Mouse (Mus musculus) ES-Bruce4 (cell line): Measurements from ENCODE around the gene Ltbp3.

Source experiments
- CTCF ChIP-seq: IDR thresholded peaks from one replicate; pipeline ENCODE4 v1.8.1; 2011; ENCODE audit warnings: low read depth, low read length
- EP300 ChIP-seq: IDR thresholded peaks from 2 replicates; pipeline ENCODE4 v1.6.1; 2011; ENCODE audit warnings: low read depth, low read length; ENCODE audit not compliant: insufficient read depth
- POLR2A ChIP-seq: IDR thresholded peaks from one replicate; pipeline ENCODE4 v1.8.1; 2011; ENCODE audit warnings: low read length; ENCODE audit not compliant: insufficient read depth

DNA sequence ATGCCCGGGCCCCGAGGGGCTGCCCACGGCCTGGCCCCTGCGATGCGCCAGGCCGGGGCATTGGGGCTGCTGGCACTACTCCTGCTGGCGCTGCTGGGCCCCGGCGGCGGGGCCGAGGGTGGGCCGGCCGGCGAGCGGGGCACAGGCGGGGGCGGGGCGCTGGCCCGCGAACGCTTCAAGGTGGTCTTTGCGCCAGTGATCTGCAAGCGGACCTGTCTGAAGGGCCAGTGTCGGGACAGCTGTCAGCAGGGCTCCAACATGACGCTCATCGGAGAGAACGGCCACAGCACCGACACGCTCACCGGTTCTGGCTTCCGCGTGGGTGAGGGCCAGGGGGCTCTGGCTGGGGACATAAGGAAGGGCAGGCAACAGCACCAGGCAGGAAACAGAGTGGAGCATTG is 1.5 kb downstream of the Ltbp3 start:
- TF ChIP-seq EP300: no peak
- TF ChIP-seq CTCF: no peak
- no peak for TF ChIP-seq POLR2A
